Mouse (Mus musculus) kidney, embryonic 16.5 days (tissue): Measurements from ENCODE around the gene Prkab2. TPM values are rescaled to one million over a fixed set of nuclear protein-coding genes. Genes with fewer than 3 reads are reported as not detected.

Experiments used
- ATAC-seq: fragments of 200-750 bp; cut with Nextera tagmentation; 2 replicates; pipeline ENCODE4 v1.8.0; 2017; ENCODE audit warnings: moderate TSS enrichment; ENCODE audit not compliant: low FRiP score, low TSS enrichment
- H3K27ac ChIP-seq: fragments of 300-500 bp; sonication (generic); 2 replicates; pipeline ENCODE4 v1.5.1; 2014; ENCODE audit warnings: low read length
- H3K27me3 ChIP-seq: fragments of 300-500 bp; sonication (generic); 2 replicates; pipeline ENCODE4 v1.6.1; 2014; ENCODE audit warnings: low read length, control low read depth, mixed read lengths; ENCODE audit not compliant: insufficient read depth
- H3K36me3 ChIP-seq: fragments of 300-500 bp; sonication (generic); 2 replicates; pipeline ENCODE4 v1.6.1; 2014; ENCODE audit warnings: low read length, control low read depth, mixed read lengths; ENCODE audit not compliant: insufficient read depth
- H3K4me1 ChIP-seq: fragments of 300-500 bp; sonication (generic); 2 replicates; pipeline ENCODE4 v1.6.1; 2014; ENCODE audit warnings: low read length, control low read depth, mixed read lengths; ENCODE audit not compliant: insufficient read depth
- H3K4me2 ChIP-seq: fragments of 300-500 bp; sonication (generic); replicated peaks from 2 replicates; pipeline ENCODE4 v1.6.1; 2014; ENCODE audit warnings: low read depth, low read length
- H3K4me3 ChIP-seq: fragments of 300-500 bp; sonication (generic); 2 replicates; pipeline ENCODE4 v1.5.1; 2014; ENCODE audit warnings: mild to moderate bottlenecking, low read length
- H3K9ac ChIP-seq: fragments of 300-500 bp; sonication (generic); replicated peaks from 2 replicates; pipeline ENCODE4 v1.6.1; 2014; ENCODE audit warnings: low read length
- H3K9me3 ChIP-seq: fragments of 300-500 bp; sonication (generic); 2 replicates; pipeline ENCODE4 v1.6.1; 2016; ENCODE audit warnings: low read length, control low read depth
- WGBS: fragments of 180-500 bp; shearing (Covaris S2); extraction: QIAGEN DNeasy Blood & Tissue Kit; methylation state at CpG from one replicate; pipeline ENCODE4 v1.1.7; 2014; 5-methylcytosine and 5-hydroxymethylcytosine counted together
- microRNA-seq: library from miRNA; unstranded; fragments of <30 nt; microRNA quantifications from one replicate; pipeline ENCODE4, GENCODE M21; 2016
- polyA plus RNA-seq: library from polyadenylated mRNA; unstranded; fragments of >200 nt; fragmentation: Nextera tagmentation; extraction: Ambion mirVana; gene quantifications from 2 replicates; pipeline ENCODE4 v1.2.1, GENCODE M21; 2015

Gene Prkab2
- polyA plus RNA-seq, 1 experiment from 2014 or later, result 6.4 TPM

GRCm38 (mm10) chr3:97701198-97701597 is 43.2 kb downstream of the Prkab2 start:
- 49% methylated on average over 3 of the region's 3 CpGs for WGBS

DNA sequence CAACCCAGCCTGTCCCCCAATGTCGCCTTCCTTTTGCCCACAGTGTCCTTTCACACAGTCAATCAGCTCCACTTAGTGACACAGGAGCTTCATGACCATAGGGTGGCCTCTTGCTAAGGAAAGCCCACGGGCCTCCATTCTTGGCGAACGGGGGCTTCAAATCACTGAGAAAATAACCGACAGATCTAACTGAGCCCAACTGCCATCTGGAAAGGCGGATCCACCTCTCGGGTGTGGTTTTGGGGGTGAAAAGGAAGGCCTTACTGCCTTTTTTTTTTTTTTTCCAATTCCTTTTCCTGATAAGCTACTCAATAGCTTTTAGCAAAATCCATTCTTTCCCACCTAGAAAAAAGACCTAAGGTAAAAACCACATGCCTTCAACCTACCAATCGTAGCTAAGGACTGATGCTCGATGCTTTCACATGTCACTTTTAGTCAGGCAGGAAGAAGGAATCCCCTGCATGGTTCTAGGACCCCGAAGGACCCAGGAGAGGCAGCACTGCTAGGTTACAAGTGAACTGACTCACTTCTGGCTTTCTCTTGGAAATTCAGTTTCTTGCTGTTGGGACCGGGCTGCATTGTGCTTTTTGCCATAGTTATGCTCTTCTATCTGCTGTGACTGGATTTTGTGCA is 44.6 kb downstream of the Prkab2 start:
- no peak for ATAC-seq
- Histone ChIP-seq H3K4me1 (no peaks in the 10 kb centered on the region), H3K9me3 (no peaks in the 10 kb centered on the region), H3K27me3 (no peaks in the 10 kb centered on the region), H3K36me3 (no peaks in the 10 kb centered on the region), H3K9ac (no peak overlapping the region), H3K4me3 (no peak overlapping the region), H3K27ac (no peak overlapping the region), H3K4me2 (no peak overlapping the region)
- WGBS, result 86% methylated on average over 11 of the region's 11 CpGs

More at GRCm38 (mm10) chr3:97701198-97701597, 43.2 kb downstream of the Prkab2 start:
- H3K9ac ChIP-seq, result no peak overlapping the region
- H3K4me2 ChIP-seq, result no peak overlapping the region
- no peak overlapping the region for H3K27ac ChIP-seq
- no peak for ATAC-seq
- no peaks in the 10 kb centered on the region for H3K9me3 ChIP-seq
- no peaks in the 10 kb centered on the region for H3K4me1 ChIP-seq
- no peaks in the 10 kb centered on the region for H3K36me3 ChIP-seq
- H3K4me3 ChIP-seq, result no peak overlapping the region
- H3K27me3 ChIP-seq, result no peaks in the 10 kb centered on the region

DNA sequence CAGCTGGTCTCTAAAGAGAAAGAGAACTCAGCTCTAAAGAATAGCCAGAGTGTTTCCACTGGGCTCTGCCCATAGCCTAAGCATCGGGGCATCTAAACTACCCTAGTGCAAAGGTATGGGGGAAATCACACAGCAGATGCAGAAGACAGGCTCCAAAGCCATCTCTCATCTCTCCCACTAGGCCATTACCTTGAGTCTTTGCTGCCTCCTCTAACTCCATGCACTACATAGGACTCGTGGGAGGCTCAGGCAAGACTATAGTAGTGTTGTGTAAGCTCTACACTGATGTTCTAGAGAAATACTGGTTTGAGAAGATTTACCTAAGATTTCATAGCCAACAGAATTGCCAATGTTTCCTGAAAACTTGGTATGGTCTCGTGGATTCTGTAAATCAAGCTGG is 47.5 kb downstream of the Prkab2 start:
- Histone ChIP-seq H3K36me3 (no peaks in the 10 kb centered on the region), H3K27ac (no peak overlapping the region), H3K4me3 (no peak overlapping the region), H3K4me2 (no peak overlapping the region), H3K4me1 (no peaks in the 10 kb centered on the region), H3K9me3 (no peaks in the 10 kb centered on the region), H3K27me3 (no peaks in the 10 kb centered on the region), H3K9ac (no peak overlapping the region)
- WGBS, result 79% methylated on average over 3 of the region's 3 CpGs
- ATAC-seq, result no peak

DNA sequence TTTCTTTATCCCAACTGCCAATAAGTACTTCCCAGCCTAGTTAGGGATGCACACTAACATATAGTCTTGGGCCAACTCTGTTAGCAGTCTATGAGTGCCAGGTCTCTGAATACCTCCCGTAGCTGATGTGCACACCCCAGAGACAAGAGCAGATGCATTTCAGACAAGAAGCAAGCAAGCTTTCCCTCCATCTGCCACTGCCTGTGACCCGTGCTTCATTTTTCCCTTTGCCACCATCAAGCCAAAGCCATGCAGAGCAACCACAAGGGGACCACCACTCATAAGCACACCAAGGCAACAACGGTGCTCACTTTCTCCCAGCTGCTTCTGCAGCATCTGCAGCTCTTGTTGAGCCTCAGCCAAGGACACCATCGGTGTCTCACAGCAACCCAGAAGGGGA is 48.6 kb downstream of the Prkab2 start:
- WGBS, result 89% methylated on average over 4 of the region's 4 CpGs
- Histone ChIP-seq H3K4me1 (no peaks in the 10 kb centered on the region), H3K27ac (no peak overlapping the region), H3K4me2 (no peak overlapping the region), H3K4me3 (no peak overlapping the region), H3K9ac (no peak overlapping the region), H3K9me3 (no peaks in the 10 kb centered on the region), H3K27me3 (no peaks in the 10 kb centered on the region), H3K36me3 (no peaks in the 10 kb centered on the region)
- no peak for ATAC-seq

GRCm38 (mm10) chr3:97710134-97710533 is 52.1 kb downstream of the Prkab2 start:
- Histone ChIP-seq H3K9ac (no peak overlapping the region), H3K9me3 (no peaks in the 10 kb centered on the region), H3K4me1 (no peaks in the 10 kb centered on the region), H3K4me3 (no peak overlapping the region), H3K27ac (no peak overlapping the region), H3K4me2 (no peak overlapping the region), H3K27me3 (no peaks in the 10 kb centered on the region), H3K36me3 (no peaks in the 10 kb centered on the region)
- 89% methylated on average over 11 of the region's 11 CpGs for WGBS
- no peak for ATAC-seq

- H3K27me3 ChIP-seq, result no peaks in the 10 kb centered on the region
- no peaks in the 10 kb centered on the region for H3K36me3 ChIP-seq
- no peak for ATAC-seq
- H3K4me2 ChIP-seq, result no peak overlapping the region
- H3K9ac ChIP-seq, result no peak overlapping the region
- no peak overlapping the region for H3K27ac ChIP-seq
- no peaks in the 10 kb centered on the region for H3K9me3 ChIP-seq
- no peaks in the 10 kb centered on the region for H3K4me1 ChIP-seq
- no peak overlapping the region for H3K4me3 ChIP-seq
- 51% methylated on average over 5 of the region's 5 CpGs for WGBS
Observed at GRCm38 (mm10) chr3:97710881-97711280, 52.9 kb downstream of the Prkab2 start.

DNA sequence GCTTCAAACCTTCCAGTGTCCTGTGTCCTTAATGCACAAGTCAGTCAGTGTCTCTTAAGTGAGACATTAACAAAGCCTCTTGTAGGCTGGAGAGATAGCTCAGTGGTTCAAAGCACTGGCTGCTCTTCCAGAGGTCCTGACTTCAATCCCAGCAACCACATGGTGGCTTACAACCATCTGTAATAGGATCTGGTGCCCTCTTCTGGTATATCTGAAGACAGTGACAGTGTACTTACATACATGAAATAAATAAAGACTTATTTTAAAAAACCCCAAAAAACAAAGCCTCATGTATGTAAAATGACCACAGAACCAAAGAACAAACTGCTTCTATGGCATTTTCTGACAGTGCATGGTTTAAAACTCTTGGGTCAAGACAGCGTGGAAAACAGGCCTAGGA is 57.9 kb downstream of the Prkab2 start:
- ATAC-seq, result no peak

GRCm38 (mm10) chr3:97719116-97719515 is 61.1 kb downstream of the Prkab2 start:
- Histone ChIP-seq H3K9ac (no peak overlapping the region), H3K27me3 (no peaks in the 10 kb centered on the region), H3K27ac (no peak overlapping the region), H3K36me3 (no peaks in the 10 kb centered on the region), H3K9me3 (peaks cover 8% of the 10 kb centered on the region), H3K4me2 (no peak overlapping the region), H3K4me1 (no peaks in the 10 kb centered on the region), H3K4me3 (no peak overlapping the region)
- ATAC-seq, result no peak
- WGBS, result 80% methylated on average over 9 of the region's 9 CpGs

More for the DNA sequence above, 57.9 kb downstream of the Prkab2 start:
- no peak overlapping the region for H3K4me2 ChIP-seq
- H3K27ac ChIP-seq, result no peak overlapping the region
- H3K4me1 ChIP-seq, result no peaks in the 10 kb centered on the region
- WGBS, result 74% methylated on average over 1 of the region's 1 CpGs
- H3K27me3 ChIP-seq, result no peaks in the 10 kb centered on the region
- no peaks in the 10 kb centered on the region for H3K36me3 ChIP-seq
- H3K4me3 ChIP-seq, result no peak overlapping the region
- no peaks in the 10 kb centered on the region for H3K9me3 ChIP-seq
- no peak overlapping the region for H3K9ac ChIP-seq

Small RNA genes within 50 kb of the gene (microRNA-seq; reads per million reads assigned to microRNA genes)
- not detected for gene Mir7225

Other genes with a start within 250 kb of the Prkab2 start
- gene Olfr1402, start 236.2 kb upstream of the Prkab2 start, polyA plus RNA-seq, result 0.06 TPM in 1 of 2 replicates, not detected in the other
- gene Chd1l, start 48.0 kb upstream of the Prkab2 start, polyA plus RNA-seq, result 16.8 and 19.0 TPM in 2 replicates
- gene Fmo5, start 29.4 kb upstream of the Prkab2 start, polyA plus RNA-seq, result 3.4 and 4.2 TPM in 2 replicates
- gene Gm17651, start 16.5 kb downstream of the Prkab2 start, polyA plus RNA-seq, result not detected in 2 replicates
- 27.5 and 28.1 TPM in 2 replicates for gene Pde4dip, start 230.5 kb downstream of the Prkab2 start, polyA plus RNA-seq
- gene Sec22b, start 243.0 kb downstream of the Prkab2 start, polyA plus RNA-seq, result 138 and 147 TPM in 2 replicates